Mouse (Mus musculus) CD4-positive, CD25-positive, alpha-beta regulatory T cell, adult 4 months (primary cell): ENCODE results near the gene Tmem132b. TPM values are rescaled to one million over a fixed set of nuclear protein-coding genes. Genes with fewer than 3 reads are reported as not detected.

ENCODE experiments used
- ATAC-seq: one replicate; pipeline ENCODE4 v1.8.0; 2017
- polyA plus RNA-seq, 2 experiments: library from polyadenylated mRNA; unstranded; fragments of 100-300 nt; shearing (Covaris generic); gene quantifications; one replicate each; pipeline ENCODE4 v1.2.1; 2017

Tmem132b gene
- polyA plus RNA-seq, 2 experiments from 2014 or later = 0.16 TPM; not detected in 1

DNA sequence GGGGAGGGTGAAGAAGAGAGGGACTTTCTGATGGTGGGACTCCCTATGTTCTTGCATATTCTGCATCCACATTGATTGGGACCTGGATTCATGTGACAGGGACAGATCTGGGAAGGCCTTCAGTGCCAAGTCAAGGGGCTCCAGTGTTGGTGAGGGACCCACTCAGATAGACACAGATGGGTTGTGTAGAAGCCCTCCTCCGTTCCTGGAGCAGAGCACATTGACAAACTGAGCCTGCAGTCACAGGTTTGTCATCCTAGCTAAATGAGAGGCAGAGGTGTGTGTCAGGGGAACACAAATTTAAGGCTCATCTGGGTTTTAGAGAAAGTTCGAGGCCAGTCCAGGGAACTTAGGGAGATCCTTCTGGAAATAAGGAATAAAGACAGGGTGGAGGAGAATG is 51.7 kb downstream of the Tmem132b start:
- no peak for ATAC-seq

DNA sequence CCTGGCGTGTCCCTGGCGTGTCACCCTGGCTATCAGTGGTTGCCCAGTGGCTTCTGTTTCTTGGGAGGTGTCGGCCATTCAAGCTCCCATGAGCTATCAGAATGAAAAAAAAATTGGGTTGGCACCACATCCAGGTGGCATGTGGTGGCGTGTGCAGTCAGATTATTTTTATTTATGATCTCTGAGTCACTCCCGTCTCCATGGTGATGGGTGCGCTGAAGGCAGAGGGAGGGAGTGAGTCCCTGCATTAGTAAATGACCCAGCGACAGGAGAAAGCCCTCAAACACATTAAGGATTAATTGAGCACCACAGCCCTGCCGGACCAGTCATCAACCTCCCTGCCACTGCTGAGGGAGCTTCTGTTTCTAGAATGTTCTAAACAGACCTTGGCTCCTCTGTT is 52.3 kb downstream of the Tmem132b start:
- ATAC-seq = no peak

DNA sequence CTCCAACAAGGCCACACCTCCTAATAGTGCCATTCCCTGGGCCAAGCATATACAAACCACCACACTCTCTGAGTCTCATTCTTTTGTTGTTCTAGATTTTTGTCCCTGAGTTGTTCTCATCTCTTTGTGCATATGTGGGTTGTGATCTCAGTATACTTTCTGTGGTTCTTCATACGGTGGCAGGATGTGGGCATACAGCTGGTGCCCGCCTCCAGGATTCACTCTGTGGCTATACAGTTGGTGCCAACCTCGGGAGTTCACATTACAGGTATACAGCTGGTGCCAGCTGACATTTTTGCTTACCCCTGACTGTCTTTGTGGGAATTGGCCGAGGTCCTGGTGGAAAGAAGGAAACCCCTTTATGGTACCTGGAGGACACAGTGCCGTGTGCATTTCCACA is 53.6 kb downstream of the Tmem132b start:
- ATAC-seq = no peak

DNA sequence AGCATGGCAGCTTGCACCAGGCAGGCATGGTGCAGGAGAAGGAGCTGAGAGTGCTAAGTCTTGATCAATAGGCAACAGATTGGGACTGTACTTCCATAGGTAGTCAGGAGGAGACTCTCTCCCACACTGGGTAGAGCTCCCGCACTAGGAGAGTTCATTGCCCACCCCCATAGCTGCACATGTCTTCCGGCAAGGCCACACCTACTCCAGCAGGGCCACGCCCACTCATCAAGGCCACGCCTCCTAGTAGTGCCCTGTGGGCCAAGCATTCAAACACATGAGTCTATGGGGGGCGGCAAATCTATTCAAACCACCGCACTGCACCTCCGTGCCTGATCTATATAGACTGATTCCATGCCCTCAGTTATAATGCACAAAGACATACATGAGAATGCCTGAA is 56.6 kb downstream of the Tmem132b start:
- ATAC-seq = no peak

DNA sequence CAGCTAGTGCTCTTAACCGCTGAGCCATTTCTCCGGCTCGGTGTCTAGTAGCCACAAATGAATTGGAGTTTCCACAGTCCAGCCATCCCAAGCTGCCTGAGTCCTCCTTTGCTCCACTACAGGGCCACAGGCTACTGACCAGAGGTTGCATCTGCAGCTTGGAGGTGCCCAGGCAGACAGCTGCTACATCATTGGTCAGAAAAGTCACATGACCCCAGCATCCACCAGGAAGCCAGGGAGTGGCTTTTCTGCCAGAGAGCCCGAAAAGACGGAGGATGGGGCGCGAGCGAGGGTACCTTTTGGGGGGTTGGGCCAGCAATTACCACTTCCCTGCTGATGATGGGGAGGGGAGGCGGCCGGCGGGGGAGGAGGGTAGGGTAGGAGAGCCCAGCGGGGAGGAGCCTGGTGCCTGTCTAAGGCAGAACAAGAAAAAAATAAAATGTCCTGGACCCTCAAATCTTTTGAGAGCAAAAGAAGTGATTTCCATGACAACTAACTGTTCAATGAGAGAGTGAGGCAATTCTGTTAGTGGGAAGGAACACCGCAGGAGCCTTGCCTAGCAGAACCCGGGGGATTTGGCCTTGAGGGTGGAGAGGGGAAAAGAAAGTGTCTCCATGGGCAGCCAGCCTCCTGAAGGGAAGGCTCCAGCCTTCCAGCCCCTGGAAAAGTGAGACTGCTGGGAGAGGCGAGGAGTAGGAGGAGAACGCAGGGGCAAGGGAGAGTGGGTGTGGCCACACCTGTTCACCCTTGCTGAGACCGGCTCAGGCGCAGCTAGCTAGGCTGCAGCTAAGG is 57.5 kb downstream of the Tmem132b start:
- ATAC-seq = no peak

DNA sequence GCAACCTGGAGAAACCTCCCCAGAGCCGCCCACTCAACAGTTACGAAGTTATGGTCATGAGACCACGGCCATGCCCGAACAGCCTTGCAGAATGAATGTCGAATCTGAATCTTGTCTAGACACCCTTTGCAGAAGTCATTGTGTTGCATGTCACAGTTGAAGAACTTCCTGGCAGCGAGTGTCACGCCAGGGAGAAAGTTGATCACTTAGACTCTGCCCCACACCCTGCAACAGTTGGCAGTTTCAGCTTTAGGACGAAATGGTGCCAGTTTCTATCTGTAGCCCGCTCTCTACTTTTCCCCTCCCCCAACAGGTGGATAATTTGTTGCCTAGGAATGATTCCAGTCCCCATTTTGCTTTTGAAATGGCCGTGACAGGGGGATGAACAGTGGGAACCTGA is 66.5 kb downstream of the Tmem132b start:
- no peak for ATAC-seq

DNA sequence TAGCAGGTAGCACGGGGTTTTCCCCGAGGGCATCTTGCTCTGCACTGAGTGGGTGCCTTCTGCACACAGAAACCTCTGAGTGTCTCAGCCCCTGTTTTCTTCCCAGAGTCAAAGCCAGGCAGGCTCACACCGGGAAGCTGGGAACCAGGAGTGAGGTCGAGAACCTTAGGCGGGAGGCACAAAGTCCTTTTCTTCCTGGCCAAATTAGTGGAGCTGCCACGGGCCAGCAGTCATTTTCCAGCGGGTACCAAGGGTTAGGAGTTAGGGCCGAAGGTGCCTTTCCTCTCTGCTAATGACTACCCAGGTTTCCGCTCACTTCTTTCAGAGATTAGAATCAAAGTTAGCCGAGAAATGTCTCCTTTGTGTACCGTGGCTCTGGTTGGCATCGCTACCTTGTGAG is 75.6 kb downstream of the Tmem132b start:
- no peak for ATAC-seq

DNA sequence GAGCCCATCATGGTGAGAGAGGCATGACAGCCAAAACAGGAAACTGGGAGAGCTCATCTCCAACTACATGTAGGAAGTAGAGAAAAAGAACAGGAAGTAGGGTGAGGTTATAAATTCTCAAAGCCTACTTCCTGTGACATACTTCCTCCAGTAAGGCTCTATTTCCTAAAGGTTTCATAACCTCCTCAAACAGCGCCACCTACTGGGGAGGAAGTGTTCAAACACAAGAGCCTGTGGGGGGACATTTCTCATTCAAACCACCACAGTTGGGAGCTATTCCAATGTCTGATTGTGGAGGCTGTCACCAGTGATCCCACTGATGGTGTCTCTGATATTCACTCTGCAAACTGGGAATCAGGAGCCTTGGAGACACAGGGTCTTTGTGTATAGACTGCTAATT is 78.4 kb downstream of the Tmem132b start:
- ATAC-seq = no peak

DNA sequence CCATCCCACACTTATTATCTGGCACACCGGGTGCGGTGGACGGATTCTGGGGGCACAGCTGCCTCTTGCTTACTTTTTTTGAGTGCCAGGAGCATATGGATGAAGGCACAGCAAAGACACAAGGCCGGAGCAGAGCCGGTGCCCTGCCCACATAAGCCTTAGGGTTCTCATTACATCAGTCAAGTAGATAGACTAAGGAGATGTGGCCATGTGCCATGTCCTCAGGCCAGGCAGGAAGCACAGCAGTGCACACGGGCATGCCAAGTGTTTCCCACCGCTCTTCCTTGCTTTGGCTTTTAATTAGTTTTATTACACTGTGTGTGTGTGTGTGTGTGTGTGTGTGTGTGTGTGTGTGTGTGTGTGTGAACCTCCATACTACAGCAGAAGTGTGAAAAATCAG is 80.9 kb downstream of the Tmem132b start:
- ATAC-seq = no peak

DNA sequence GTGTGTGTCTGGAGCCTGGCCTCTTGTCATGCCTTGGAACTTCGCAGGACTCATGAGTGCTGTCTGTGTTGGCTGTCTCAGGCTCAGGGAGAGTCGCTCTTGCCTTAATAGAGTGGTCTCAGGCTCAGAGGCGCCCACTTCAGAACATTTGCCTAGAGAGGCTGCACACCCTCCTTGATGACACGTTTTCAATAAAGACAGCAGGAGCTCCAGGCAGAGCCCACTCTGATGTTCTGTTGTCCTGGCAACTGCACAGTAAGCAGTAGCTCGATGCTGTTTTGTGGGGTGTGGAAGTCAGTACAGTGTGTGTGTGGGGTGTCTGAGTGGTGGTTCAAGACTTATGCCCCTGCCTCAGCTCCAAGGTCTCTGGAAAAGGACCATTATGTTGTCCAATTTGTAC is 81.6 kb downstream of the Tmem132b start:
- ATAC-seq = no peak

DNA sequence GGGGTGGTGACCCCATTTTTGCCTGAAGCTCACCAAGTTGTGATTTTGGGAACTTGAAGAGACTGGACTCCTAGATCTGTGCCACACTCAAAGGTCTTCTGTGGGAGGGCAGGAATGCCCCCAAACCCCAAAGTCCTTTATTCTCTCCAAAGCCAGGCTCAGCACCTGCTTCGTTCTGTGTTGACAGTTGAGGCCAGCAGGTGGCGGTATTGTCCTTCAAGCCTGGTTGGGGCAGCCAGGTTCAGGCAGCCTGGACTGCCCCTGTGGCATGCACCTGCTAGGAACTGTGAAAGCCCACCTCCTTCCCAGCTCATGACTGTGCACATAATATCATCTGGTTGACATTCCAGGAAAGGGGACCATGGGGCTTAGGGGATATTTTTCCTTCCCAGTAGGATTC is 82.8 kb downstream of the Tmem132b start:
- no peak for ATAC-seq

DNA sequence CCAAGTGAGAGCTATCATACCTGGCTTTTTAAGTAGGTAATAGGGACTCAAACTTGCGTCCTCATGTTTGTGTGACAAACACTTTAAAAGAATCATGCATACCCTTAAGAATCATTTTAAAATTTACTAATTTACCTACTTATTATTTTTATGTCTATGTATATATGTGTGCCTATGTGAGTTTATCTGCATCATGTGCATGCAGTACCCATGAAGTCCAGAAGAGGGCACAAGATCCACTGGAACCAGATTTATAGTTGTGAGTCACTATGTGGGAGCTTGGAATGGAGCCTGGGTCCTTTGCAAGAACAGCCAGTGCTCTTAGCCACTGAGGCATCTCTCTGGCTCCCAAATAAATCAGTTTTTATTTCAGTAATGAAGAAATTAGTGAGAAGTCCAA is 85.5 kb downstream of the Tmem132b start:
- no peak for ATAC-seq

DNA sequence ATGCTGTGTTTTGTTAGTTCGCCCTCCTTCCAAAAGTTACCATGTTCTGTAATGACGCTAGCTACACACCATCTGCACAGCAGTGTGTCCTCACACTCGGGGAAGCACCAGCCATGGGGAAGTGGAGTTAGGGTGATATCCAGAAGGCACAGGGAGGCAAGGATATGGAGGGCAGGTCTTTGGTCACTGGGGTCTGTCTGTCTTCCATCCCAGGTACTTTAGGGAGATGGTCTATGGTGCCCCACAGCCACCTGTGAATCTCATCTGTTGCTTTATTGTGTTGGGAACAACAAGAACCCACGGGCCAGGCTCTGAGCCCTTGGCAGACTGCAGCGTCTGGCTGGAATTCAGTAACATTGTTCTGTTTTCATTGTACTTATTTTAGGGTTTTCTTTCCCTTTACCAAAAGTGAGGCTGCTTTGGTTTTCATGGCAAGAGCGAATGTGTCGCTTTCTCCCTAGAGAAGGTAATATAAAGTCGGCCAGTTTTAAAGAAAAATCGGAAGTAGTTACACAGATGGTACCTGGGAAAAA is 96.3 kb downstream of the Tmem132b start:
- no peak for ATAC-seq

DNA sequence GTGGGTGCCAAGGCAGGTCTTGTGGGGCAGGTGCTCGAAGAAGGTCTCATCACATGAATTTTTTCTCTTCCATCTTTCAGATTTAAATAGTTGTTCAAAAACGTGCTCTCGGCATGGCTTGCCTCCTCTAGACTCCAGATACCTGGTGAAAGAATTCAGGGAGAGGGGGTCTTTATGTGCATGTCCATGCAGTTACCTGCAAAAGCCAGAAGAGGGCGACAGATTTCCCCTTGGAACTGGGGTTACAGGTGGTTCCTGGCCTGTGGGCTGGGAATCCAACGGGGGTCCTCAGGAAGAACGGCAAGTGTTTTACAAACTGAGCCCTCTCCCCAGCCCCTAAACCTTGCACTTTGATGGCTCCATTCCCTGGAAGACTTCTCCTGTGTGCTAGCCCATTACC is 103.1 kb downstream of the Tmem132b start:
- no peak for ATAC-seq

DNA sequence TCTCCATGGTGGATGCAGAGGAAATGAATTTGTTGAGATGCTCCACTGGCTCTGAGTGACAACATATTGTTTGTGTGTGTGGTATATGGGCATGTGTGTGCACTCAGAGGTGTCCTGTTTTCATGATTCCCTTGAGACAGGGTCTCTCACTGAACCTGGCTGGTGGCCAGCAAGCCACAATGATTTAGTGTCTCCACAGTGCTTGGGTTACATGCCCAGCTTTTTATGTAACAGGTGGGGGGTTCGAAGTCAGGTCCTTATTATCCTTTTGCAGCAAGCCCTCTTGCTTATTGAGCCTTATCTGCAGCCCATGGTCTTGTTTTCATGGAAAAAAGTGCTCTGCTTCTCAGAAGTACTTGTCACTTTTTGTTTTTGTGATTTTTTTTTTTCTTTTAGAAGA is 109.4 kb downstream of the Tmem132b start:
- no peak for ATAC-seq

DNA sequence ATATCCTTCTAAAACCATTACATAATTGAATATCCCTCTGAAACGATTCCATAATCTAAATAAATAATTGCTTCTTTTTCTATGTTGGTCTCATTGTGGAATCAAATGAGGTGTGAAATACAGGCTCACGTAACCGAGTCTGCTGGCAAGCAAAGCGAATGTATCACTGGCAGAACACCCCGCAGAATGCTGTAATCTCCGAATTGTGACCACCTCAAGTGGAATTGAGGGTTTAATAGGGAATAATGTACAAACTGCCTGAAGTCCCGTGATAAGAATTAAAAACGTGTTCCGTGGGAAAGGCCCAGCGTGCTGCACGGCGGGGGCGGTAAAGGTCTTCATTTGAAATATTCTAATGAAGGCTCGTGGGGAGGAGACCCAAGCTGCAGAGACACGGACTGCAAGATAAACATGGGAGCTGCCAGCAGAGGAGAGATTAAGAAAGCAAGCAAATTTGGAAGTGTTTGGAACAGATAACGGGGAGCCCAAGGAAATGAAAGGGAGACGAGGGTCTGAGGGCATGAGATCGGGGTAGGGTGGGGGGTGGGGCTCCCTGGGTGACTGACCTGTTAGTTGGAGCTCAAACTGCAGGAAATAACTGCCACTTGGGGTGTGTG is 110.1 kb downstream of the Tmem132b start:
- ATAC-seq = no peak

DNA sequence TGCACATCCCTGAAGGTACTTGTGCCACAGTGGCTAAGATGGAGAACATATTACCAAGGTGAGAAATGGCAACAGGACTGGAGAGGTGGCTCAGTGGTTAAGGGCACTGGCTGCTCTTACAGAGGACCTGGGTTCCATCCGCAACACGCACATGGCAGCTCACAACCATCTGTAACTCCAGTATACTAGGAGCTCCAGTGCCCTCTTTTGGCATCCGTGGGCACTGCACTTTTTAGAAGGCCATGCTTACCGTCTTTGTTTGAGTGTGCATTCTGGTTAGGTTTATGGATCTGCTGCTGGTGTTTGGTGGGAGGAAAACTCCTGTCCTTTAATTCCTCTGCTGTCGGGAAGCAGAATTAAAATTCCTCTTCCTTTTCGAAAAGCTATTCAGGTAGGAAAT is 116.7 kb downstream of the Tmem132b start:
- ATAC-seq = no peak

DNA sequence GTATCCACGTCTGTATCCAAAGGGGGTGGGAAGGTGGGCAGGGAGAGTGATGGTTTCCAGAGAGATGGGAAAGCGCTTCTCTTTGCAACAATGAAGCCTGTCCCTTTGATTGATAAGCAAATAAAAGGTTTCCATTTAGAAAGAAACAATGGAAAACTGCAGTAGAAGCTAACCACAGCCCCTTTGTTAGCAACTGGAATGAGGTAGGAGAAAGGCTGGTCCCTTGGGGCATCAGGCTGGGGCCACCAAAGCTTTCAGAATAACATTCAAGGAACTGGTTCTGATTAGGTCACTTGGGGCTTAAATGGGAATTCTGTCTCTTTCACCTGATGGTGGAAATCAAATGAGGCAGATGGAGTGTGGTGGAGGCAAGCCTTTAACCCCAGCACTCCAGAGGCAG is 118.4 kb downstream of the Tmem132b start:
- no peak for ATAC-seq

DNA sequence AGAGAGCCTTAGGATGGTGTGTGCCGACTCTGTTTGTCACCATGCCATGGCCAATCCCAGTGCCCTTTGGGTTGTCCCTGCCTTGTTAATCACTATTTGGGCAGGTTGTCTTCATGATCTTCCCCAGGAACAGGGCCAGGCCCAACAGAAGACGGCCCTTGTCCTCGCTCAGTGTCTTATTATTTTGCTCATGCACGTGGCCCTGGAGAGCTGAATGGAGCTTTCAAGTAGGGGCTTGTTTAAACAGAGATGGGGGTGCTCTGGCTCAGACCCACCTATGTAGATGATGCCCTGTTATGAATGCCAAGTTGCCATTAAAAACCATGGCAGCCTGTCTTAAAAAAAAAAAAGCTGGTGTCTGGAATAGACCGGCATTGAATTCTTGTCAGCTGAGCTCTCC is 126.5 kb downstream of the Tmem132b start:
- no peak for ATAC-seq

DNA sequence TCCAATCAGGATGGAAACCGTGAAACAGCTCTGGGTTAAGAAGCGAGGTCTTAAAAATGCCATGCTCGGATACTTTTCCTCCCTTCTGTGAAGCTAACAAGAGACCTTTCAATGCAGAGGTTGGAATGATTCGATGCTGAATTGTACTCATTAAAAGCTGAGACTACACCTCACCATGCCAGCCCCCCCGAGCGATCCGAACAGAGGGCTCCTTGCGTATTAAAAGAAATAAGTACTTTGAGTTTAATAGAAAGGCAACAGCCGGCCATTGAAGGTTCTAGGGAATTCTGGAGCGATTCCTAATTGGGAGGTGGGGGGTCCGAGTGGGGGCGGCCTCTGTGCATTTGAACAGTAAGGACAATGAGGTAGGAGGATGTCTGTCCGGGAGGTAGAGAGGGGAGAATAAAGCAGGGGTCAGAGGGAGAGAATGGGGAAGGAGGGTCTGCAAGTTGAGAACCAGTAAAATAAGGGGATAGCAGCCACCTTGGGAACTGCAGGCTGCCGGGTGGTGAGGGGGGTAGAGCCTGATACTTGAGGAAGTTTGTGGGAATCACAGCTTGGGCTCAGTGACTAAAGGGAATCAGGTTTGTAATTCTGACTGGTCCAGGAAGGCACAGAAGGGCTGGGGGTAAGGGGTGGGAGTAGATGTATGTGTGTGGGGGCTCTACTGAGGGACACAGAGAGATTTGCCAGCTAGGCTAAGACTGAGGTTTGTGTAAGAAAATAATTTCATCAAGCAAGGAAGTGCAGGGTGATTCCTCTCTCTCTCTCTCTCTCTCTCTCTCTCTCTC is 127.6 kb downstream of the Tmem132b start:
- no peak for ATAC-seq

DNA sequence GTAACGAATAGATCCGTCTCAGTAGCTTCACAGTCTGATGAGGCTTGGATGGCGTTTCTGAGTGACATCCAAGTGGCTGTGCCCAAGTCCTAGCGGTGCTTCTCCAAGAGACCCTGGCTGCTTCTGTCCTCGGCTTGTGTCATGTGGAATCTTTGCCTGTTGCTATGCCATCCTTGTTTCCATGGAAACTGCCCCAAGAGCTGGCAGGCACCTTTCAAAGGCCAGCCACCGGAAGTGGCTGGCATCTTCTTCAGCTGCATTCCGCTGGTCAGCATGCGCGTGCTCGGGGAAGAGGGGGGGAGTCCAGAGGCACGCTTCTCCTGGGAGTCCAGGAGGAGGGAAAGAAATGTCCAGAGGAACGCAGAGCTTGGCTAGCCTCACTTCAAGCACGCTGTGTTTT is 144.0 kb downstream of the Tmem132b start:
- ATAC-seq = no peak

DNA sequence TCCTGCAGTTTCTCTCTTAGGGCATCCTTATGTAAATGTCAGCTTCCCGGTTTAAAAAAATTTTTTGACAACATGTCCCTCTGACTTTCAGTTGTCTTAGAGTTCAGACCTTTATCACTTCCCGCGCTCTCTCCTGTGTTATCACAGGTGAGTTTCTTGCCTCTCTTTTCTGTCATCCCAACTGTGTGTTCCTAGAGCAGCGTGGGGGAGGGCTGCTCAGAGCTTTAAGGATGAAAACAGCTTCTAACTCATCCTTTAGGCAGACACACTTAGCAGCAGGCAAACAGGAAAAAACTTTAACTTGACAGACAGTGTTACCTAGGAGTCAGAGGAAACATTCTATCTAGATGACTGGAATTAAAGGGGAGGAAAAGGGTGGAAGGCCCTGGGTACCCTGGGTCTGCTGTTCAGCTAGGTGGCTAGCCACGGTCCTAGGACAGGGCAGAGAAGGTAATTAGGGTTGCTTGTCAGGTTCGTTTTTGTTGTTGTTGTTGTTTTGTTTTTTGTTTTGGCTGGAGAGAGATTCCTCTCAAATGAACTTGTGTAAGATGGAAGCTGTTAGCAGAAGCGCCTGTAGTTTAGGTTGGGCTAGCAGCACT is 144.6 kb downstream of the Tmem132b start:
- ATAC-seq = no peak

DNA sequence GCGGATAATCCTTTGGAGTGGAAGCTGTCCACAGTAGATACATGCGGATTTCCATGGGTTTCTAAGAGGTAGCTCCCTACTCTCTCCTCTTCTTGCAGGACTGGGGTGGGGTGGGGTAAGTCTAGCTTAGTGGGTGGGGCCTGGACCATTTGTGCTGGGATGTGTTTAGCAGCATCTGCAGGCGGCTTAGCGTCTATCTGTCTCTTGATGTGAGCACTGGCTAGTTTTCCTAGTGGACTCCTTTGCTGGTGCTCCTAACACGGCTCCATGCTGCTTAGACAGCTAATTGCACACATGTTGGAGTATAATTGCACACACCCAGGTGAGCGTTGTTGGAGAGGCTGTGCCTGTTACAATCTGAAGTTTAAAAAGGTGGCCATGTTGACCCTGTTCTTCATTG is 149.3 kb downstream of the Tmem132b start:
- ATAC-seq = no peak
